Mouse (Mus musculus) frontal cortex, postnatal 14 days (tissue): Measurements from ENCODE around the gene Tenm2.

Source experiments
- DNase-seq, 2 experiments: peaks; one replicate each; pipeline ENCODE4 v3.0.0; 2022; ENCODE audit warnings: low spot score in 2 of 2

Gene Tenm2

DNA sequence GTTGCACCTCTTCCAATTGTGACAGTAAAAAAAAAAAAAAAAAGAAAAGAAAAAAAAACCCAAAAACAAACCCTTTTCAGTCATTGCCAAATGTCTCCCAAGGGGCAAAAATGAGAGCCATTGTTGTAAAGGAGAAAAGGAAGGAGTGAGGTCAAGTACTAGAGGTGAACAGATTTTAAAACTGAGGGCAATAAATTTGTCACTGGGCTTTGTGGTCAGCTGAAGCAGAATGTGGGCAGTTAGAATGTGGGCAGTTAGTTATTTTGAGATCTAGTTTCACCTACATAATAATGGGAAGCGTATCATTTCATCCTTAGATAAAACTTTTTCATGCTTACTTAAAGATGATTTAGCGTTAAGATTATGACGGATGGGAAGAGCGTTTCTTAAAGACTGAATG lies 1016.2 kb downstream of the Tenm2 start:
- no peak for DNase-seq

DNA sequence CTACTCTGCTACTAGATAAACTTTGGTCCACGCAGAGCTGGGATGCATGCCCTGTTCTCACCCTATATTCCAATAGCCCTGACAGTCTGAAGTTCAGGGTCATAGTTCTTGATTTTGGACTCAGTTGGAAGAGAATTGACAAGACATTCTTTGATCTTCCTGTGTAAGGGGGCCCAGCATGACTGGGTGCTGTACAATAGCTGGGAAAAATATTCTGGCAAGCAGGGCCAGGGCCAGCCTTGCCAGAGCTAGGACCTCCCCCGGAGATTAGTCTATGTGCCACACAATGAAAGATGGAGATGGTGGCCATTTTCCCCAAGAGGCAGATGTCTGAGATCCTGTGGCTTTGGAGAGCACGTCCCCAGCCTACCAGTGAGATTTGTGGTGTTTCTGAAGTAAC lies 1021.2 kb downstream of the Tenm2 start:
- DNase-seq: no peak

DNA sequence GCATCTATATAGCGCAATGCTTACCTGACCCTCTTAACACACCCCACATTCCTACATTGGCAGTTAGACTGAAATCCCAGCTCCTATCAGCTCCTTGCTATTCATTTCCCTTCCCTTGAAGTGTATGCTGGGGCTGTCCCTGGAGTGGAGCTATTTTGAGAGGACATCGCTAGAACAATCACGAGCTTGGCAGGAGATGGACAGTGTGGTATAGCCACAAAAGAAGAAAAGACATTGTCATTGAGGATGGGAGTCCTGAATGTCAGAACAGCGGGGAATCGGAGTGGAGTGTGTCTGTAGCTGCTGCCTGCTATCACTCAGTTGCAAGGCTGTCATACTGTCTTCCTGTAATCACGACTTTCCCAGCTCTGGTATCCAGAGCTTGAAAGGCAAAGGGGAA lies 1031.4 kb downstream of the Tenm2 start:
- DNase-seq: no peak

DNA sequence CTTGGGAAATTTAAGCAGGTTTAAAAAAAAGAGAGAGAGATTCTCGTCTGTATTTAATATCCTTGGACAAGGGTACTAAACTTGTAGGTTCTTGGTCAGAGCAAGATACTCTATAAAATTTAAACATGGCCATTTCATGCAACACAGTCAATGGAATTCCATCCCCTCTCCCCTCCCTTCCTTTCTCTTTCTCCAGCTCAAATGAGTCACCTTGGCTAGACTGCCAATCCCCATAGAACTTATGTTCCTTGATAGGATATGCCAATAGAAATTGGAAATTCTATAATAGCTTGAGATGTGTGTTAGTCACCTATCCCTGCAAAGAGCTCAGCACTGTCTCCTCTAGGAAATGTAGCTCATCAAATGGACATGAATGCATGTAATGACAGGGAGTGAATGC lies 1031.9 kb downstream of the Tenm2 start:
- DNase-seq: no peak

DNA sequence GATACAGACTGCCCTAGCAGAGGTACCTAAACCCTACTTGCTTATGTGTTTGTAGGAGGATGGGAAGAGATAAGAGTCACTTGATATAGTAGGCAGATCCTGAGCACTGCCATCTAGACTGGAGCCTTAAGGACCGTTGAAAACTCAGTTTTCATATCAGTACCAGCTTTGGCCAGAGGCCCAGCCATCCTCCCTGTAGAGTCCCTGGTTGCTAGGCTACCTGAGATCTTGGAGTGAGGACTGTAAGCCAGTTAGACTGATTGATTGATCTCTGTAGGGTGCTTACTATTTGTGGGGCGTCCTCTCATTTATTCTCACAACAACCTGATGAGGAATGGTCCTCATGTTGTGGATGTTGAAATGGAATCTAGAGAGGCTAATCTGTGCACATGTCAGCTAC lies 1041.4 kb downstream of the Tenm2 start:
- no peak for DNase-seq

DNA sequence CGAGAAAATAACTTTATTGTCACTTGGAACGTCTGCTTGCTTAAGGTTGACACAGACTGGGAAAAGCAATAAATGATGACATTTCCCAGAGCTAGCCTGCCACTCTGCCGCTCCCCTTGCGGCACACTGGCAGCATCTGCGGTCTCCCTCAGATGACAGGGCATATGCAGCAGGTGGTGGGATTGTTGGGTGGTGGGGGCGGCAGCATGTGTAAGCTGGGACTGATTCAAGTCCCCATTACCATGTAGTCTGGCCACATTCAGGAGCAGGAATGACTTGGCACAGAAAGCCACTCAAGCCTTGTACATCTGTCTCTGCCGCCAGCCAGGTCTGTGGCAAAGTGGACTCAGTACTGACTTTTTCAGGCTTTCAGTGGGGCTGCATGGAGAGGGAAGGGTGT lies 1059.7 kb downstream of the Tenm2 start:
- no peak for DNase-seq

DNA sequence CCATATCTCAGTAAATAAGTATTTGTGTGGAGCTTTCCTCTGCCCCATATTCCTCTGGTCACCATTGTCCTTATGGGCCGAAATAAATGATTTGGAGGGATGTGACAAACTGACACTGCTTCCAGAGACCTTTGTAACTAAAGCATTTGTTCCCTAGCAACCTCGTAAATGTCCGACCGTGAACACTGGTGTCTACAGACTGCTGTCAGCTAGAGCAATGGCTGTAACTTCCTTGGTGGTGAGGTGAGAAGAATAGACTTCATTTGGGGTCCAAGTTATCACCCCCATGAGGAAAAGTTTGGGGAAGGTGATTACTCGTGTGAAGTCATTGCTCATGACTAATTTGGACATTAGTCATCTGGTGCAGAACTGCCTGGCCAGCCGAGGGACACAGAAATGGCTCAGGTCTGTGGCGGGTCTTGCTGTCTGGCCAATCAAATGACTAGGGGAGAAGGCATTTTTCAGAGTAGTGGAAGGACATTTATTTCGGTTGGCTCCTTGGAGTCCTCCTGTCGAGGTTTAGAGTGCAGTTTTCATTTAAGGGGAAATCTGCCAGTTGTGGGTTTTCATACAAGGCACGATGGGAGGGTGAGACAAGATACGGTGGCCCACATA lies 1062.6 kb downstream of the Tenm2 start:
- no peak for DNase-seq

DNA sequence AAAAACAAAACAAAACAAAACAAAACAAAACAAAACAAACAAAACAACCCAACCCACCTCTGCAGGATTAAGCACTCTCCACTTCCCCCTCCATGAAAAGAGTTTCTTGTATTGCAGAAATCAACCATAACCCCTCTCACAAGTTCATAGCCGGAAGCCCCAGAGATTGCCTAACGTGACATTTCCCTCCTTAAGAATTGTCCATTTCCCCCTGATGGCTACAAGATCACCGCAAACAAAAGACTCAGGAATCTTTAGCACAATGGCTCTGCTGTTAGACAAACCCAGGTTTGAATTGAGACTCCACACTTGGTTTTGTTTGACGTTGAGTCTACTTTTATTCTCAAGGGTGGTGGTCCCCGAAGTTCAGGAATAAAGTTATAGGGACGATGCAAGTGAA lies 1063.2 kb downstream of the Tenm2 start:
- no peak for DNase-seq

DNA sequence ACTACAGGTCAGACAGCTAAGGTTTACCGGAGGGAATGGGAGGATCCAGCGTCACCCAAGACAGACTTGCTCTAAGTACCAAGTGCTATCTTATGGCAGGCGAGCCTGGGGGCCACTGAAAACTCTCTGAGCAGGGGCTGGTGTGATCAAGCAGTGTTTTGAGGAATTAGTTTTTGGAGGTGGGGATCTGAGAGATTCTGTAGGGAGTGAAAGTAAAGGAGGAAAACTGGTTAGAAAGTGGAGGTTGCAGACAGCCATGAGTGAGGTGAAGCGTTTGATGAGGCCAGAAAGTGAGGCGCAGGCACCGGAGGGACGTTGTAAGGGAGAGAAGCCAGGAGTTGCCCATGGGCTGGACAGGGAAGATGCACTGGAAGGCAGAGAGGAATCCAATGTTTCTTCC lies 1063.8 kb downstream of the Tenm2 start:
- DNase-seq: no peak

DNA sequence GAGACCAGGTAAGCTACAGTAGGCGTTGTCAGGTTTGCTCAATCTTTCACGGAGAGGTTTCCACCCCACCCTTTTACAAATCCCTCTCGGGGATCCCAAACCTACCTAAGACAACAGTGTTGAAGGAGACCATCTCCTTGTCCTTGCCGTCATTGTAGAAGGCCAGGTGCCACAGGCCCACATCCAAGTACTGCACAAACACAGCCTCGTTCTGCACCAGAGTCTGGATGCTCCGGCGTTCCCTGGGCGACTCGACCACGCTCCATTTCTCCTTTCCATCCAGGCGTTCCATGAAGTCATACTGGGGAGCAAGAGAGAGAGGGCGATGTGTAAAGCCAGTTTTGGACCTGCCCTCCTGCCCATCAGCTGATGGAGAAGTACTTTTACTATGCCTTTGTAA lies 1064.5 kb downstream of the Tenm2 start:
- DNase-seq: no peak

DNA sequence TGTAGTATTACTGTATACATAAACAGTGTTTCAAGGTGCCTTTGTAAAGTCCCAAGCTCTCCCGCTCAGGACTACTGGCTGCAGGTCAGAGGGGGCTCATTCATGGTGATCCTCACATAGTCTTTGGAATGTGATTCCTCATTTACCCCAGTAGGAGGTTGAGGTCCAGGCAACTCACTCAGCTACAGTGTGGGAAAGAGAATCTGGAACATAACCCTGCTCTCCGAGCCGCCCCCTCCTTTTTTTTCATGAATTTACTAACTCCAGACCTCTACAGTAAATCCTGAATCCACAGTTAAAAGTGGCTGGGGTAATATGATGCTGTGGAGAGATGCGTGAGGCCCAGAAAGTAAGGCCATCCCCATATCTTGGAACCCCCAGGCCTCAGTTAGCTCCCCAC lies 1066.0 kb downstream of the Tenm2 start:
- DNase-seq: no peak

DNA sequence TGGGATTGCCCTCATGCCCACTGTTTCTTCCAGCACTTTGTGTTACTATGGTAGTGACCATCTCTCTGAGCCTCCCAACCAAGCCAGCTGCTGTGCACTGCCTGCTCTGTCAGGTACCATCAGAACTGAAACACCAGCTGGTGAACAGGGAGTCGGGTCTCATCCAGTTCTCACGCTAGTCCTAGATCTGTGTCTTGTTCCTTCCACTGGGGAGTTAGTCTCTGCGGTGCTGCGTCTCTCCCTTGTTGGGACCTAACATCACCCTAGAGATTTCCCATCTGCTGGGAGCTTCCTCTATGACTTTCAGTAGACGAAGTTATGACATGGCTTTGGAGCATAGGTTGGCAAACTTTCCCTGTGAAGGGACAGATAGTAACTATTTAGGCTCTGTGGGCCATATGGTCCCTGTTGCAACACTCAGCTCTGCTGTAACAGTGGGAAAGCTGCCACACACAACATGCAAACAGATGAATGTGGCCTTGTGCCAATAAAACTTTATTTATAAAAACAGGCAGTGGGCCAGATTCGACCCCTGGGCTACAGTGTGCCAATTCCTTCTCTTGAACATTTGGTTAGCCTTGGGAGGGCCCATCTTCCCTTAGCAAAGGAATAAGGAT lies 1066.7 kb downstream of the Tenm2 start:
- no peak for DNase-seq

DNA sequence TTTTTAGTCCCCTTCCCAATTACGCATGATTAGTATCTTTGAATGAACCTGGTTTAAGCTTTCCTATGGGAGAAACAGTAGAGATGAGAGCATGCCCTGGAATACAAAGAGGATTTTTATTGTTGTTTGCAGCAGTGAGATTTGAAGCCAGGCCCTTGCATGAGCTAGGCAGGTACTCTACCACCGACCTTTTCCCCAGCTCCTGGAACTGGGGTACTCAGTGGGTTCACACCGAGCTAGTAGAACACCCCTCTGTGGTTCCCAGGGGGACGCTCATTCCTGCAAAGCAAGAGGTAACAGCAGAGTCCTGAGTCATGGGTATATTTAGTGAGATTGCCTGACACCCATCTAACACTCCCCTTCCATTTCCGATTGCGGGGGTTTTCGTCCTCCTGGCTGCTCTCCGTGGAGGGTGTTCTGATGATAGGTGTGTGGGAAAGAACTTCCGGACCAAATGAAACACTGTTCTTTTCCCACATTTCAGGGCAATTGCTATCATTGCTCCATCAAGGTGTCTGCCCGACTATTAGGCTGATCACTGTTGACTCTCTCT lies 1067.9 kb downstream of the Tenm2 start:
- DNase-seq: no peak

DNA sequence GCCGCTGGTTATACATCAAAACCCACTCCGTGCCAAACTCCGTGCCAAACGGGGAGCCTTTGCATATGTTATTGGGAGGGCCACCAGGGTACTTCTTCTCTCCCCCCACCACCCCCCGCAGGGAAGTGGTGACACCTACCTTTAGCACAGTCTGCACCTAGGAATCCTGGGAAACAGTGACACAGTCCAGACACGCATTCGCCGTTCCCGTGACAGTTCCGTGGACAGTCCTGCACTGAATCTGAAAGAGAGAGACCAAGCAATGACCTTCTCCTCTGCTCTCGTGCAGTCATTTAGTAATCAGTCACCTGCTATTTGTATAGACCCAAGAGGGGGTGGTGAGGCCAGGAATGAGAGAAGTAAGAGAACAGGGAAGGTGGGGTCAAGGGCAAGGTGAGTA lies 1072.2 kb downstream of the Tenm2 start:
- no peak for DNase-seq

DNA sequence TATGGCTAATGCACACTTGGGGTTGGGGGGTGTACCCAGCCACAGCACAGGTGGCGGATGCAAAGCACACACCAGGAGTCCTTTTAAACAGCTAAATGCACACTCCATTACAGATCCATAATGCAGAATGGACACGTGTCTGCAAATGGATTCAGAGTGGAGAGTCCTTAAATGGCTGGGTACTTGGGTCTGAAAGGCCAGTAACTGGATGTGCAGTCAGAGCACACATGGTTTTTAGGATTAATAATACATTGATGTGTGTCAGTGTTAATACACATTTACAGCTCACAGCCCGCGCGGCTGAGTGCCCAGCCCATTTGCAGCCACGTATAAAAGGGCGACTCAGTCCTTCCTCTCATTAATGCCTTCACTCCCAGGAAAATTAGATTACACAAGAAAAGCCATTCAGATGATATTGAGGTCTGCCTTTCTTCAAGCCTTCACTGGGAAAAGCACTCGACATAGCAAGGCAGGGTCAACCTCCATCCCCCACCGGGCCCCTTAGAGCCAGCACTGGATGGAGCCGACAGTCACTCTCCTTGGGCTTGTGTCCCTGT lies 1073.9 kb downstream of the Tenm2 start:
- peak in 1 of 2 experiments; percentile 1 for DNase-seq

DNA sequence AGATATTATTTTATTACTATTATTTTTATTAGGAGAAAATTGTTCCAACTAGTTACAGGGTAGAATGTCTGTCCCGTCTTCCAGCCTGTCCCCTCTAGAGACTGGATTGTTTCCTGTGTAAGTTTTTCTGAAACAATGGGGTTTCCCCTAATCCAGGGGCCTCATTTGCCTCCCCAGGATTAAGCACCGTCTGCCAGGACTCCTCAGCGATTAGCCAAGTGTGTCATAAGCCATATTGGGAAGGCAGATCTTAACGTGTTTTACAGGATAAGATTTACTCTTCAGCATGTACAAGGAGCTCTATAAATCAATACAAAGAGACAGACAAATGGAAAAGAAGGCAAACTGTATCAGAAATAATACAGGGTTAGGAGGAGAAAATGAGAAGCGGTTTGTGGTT lies 1082.3 kb downstream of the Tenm2 start:
- DNase-seq: no peak

DNA sequence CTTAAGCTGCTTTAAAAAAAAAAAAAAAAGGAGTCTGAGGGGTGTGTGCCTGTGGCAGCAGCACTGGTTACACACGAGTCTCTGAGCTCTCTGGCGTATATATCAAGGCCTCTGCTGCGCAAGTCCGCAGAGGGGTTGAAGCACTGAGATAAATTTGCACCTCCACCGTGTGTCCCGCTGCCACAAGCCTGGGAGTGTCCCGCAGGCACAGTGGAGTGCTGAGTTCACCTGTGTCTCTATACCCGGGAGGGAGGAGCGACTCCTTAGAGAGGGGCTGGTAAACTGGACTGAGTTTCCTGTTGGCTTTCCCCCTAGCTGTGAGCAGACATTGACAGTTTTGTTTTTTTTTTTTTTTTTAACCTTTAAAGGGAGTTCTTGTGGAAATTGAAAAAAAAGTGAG lies 1082.8 kb downstream of the Tenm2 start:
- no peak for DNase-seq

DNA sequence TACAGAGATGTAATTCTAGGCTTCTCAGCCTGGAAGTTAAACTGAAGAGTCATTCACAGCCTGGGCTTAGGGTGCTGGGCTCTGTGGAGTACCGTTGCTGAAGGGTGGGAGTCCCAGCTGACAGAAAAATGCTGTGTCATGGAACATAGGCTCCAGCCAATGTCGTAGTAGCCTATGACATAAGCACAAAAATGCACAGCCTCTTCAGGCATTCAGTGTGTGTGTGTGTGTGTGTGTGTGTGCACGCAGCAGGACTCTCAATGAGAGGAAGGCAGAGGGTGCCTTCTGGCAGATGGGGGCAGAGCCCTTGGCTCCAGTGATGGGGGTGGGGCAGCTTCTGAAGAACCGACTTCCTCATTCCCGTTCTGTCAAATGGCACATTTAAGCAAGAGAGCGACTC lies 1083.5 kb downstream of the Tenm2 start:
- no peak for DNase-seq

DNA sequence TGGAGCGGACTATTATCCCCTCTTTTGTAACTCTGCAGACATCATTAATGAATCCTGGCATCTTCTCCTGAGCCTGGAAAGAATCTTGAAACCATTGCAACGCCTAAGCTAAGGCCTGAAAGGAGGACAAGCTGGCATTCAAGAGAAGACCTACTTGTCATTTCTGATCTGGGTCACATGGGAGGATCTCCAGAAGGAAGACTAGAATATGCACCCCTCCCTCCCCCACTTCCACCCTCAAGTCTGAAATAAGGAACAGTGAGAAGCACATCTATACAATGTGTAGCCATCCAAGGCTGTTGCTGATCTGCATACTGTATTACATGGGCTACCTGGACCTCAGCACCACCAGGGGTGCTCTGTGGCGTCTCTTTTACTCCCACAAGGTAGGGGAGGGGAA lies 1086.7 kb downstream of the Tenm2 start:
- no peak for DNase-seq

DNA sequence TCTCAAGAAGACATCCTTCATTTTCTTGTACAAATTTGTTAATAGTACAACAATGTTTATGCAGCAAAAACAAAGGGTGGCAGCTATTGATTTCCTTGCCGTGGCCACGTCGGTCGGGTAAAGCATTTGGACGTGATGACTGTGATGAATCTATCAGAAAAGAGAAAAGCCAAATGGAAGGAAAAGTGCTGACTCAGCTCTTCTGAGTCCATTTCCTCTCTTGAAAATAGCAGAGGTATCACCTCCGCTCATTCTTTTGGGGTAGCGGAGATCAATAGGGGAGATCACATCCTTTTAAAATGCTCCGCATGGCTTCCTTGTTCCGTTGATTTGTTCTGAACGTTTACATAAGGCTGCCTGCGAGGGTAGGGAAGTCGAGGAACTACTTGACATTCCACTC lies 1090.7 kb downstream of the Tenm2 start:
- DNase-seq: no peak

DNA sequence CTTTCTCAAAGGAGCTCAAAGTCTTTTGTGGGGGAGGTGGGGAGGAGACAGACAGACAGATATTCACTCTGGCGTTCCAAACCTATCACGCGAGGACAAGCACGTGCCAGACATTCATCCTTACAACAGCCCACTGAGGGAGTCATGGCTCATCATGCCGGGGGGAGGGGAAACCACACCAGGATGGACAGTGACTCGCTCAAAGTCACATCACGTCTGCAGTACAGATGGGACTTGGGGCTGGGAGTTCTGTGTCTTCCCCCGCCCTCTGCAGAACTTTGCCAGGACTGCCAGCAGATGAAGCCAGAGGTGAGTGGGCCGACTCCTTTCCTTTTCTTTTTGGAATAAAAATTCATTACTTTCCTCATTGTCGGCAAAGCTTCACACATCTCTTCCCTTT lies 1095.4 kb downstream of the Tenm2 start:
- no peak for DNase-seq

DNA sequence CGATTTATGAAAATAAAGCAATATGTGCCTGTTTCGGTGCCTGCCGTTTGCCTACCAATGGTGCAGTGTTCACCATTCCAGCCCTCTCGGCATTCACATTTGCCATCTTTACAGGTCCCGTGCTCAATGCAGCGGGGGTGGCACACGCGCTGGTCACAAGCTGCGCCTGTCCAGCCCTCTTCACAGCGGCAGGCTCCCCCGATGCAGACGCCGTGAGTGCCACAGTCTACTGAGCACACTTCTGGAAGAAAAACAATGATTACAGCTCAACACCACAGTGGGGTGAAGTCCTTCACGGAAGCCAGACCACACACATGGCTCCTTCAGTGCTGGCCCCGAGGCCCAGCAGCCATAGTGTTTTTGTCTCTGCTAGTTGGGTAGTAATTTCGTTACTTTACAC lies 1096.2 kb downstream of the Tenm2 start:
- no peak for DNase-seq

DNA sequence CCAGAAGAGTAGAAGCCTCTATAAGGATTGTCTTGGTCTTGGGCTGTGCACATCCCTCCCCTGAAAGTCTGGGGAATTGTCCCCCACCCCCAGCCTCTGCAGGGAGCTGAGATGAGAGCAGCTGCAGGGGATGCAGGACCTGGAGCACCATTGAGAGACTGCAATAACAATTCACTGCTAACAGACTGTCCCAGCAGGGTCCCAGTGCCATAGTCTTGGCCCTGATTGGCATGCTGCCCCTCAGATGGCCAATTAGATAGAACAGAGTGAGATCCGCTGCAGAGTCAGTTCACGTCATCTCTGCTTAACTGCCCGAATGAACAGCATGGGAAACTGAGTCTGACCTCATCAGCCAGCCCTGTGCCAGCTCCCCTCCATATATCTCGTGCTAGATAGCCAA lies 1097.9 kb downstream of the Tenm2 start:
- DNase-seq: no peak

DNA sequence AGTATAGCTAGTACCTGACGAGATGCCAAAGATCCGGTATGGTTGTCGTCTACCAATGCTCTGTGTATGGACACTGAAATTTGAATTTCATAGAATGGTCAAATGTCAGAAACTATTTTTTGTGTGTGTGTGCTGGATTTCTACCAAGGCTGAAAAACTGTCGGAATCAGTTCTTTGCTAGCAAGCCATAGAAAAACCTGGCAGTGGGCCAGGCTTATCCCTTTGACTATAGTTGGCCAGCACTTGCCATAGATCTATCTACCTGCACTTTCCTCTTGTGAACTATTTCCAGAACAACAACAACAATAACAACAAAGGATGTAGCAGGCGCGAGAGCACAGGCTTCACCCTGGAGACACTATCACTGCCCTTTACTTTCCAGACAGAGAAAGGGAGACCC lies 1098.5 kb downstream of the Tenm2 start:
- DNase-seq: no peak
